Comparison of ENCODE assay signal across 8 mouse cellular contexts in genomic region chr6:29694375-29695289, GRCm38 (mm10). TPM values are rescaled to one million over a fixed set of nuclear protein-coding genes. Genes with fewer than 3 reads are reported as not detected.
DNase-seq lines count a peak whose midpoint lies in the region; ATAC-seq and TF ChIP-seq lines count a peak whose summit lies in the region.

No protein-coding gene starts in this region.

- H3K4me1 ChIP-seq in heart, adult 2 months (ENCODE audit: control insufficient read depth, insufficient read depth, low read length) = peaks cover 1% of the 10 kb centered on the region; the same call in 1 of the 2 replicates
- peaks cover 18% of the 10 kb centered on the region for H3K4me1 ChIP-seq in forebrain, embryonic 12.5 days
- peaks cover 12% of the 10 kb centered on the region for H3K4me1 ChIP-seq in limb, embryonic 15.5 days
- H3K4me1 ChIP-seq in stomach, postnatal 0 days (replicated peaks; ENCODE audit: control insufficient read depth, insufficient read depth) = 0 out of 2 replicates have a peak, but pooled peaks cover 3% of the 10 kb centered on the region

- peak overlapping the region; percentile 69 for H3K9ac ChIP-seq in heart, adult 2 months (ENCODE audit: low read depth, low read length)
- peak overlapping the region; percentile 84 for H3K9ac ChIP-seq in forebrain, embryonic 12.5 days
- peak overlapping the region; percentile 69 for H3K9ac ChIP-seq in limb, embryonic 15.5 days
- H3K9ac ChIP-seq in stomach, postnatal 0 days (ENCODE audit: low read length) = peak overlapping the region; percentile 70

- H3K27me3 ChIP-seq in heart, adult 2 months (ENCODE audit: control insufficient read depth, insufficient read depth, low read length) = no peaks in the 10 kb centered on the region
- peaks cover 11% of the 10 kb centered on the region for H3K27me3 ChIP-seq in C2C12 (ENCODE audit: control insufficient read depth, insufficient read depth, insufficient read length)
- H3K27me3 ChIP-seq in forebrain, embryonic 12.5 days = peaks cover 40% of the 10 kb centered on the region
- H3K27me3 ChIP-seq in limb, embryonic 15.5 days = peaks cover 34% of the 10 kb centered on the region
- H3K27me3 ChIP-seq in stomach, postnatal 0 days (ENCODE audit: control insufficient read depth, insufficient read depth, low read length) = no peaks in the 10 kb centered on the region; the same call in 1 of the 2 replicates

- TF ChIP-seq POLR2A in heart, adult 2 months (IDR thresholded peaks at IDR 0.05; ENCODE audit: insufficient read depth, low read depth, low read length) = no peak

- H3ac ChIP-seq in C2C12 (ENCODE audit: control insufficient read depth, insufficient read length, low read depth) = peak overlapping the region; percentile 86

- TF ChIP-seq CTCF in heart, adult 2 months (IDR thresholded peaks at IDR 0.05) = no peak
- TF ChIP-seq CTCF in C2C12 (IDR thresholded peaks at IDR 0.05; ENCODE audit: control insufficient read depth, insufficient read depth, insufficient read length) = no peak
- TF ChIP-seq CTCF in stomach, postnatal 0 days (IDR thresholded peaks at IDR 0.05; ENCODE audit: low read depth) = no peak

- WGBS in heart, adult 2 months = 15% methylated on average over 35 of the region's 35 CpGs
- 1% methylated on average over 33 of the region's 35 CpGs for WGBS in forebrain, embryonic 12.5 days
- WGBS in limb, embryonic 15.5 days = 7% methylated on average over 35 of the region's 35 CpGs
- WGBS in stomach, postnatal 0 days = 12% methylated on average over 35 of the region's 35 CpGs

- no peak for TF ChIP-seq EP300 in heart, adult 2 months (IDR thresholded peaks at IDR 0.05; ENCODE audit: insufficient read depth, low read depth, low read length)
- TF ChIP-seq EP300 in stomach, postnatal 0 days (optimal IDR thresholded peaks at IDR 0.05) = no peak

- H3K9me3 ChIP-seq in forebrain, embryonic 12.5 days = no peaks in the 10 kb centered on the region
- H3K9me3 ChIP-seq in limb, embryonic 15.5 days = no peaks in the 10 kb centered on the region
- no peaks in the 10 kb centered on the region for H3K9me3 ChIP-seq in stomach, postnatal 0 days (ENCODE audit: control insufficient read depth, low read length)

- no peaks in the 10 kb centered on the region for H3K79me3 ChIP-seq in C2C12 (ENCODE audit: low read depth)

- H3K36me3 ChIP-seq in heart, adult 2 months (ENCODE audit: control insufficient read depth, insufficient read depth, low read length) = no peaks in the 10 kb centered on the region
- no peaks in the 10 kb centered on the region for H3K36me3 ChIP-seq in C2C12 (ENCODE audit: control insufficient read depth, insufficient read depth)
- no peaks in the 10 kb centered on the region for H3K36me3 ChIP-seq in forebrain, embryonic 12.5 days (replicated peaks)
- no peaks in the 10 kb centered on the region for H3K36me3 ChIP-seq in limb, embryonic 15.5 days
- H3K36me3 ChIP-seq in stomach, postnatal 0 days (ENCODE audit: control insufficient read depth, insufficient read depth, low read length) = no peaks in the 10 kb centered on the region

- peak overlapping the region; percentile 94 for H3K4me2 ChIP-seq in forebrain, embryonic 12.5 days
- peak overlapping the region; percentile 99 for H3K4me2 ChIP-seq in limb, embryonic 15.5 days
- peak overlapping the region; percentile 98 for H3K4me2 ChIP-seq in stomach, postnatal 0 days (replicated peaks; ENCODE audit: low read depth)

- DNase-seq in heart, adult 2 months = no peak
- DNase-seq in heart, postnatal 25 days (ENCODE audit: low spot score) = no peak
- DNase-seq in stomach, postnatal 0 days (ENCODE audit: low spot score) = no peak
- DNase-seq in thymus, adult 18-20 months = no peak
- no peak for DNase-seq in cerebellum, postnatal 25 days

- peak; percentile 49 for ATAC-seq in forebrain, embryonic 12.5 days (ENCODE audit: low FRiP score)
- no peak for ATAC-seq in limb, embryonic 15.5 days (ENCODE audit: insufficient number of reproducible peaks, low FRiP score, low TSS enrichment, low read depth)
- ATAC-seq in stomach, postnatal 0 days (ENCODE audit: low FRiP score, low TSS enrichment) = no peak

- peak overlapping the region; percentile 63 for H3K4me3 ChIP-seq in heart, adult 2 months
- H3K4me3 ChIP-seq in C2C12 (ENCODE audit: insufficient read depth, poor library complexity, severe bottlenecking) = peak overlapping the region; percentile 21
- H3K4me3 ChIP-seq in forebrain, embryonic 12.5 days (replicated peaks) = peak overlapping the region; percentile 65
- H3K4me3 ChIP-seq in limb, embryonic 15.5 days = peak overlapping the region; percentile 70
- peak overlapping the region; percentile 62 for H3K4me3 ChIP-seq in stomach, postnatal 0 days (ENCODE audit: low read depth, low read length)

- H3K79me2 ChIP-seq in heart, adult 2 months (replicated peaks; ENCODE audit: control insufficient read depth, insufficient read depth, low read length) = no peaks in the 10 kb centered on the region
- no peaks in the 10 kb centered on the region for H3K79me2 ChIP-seq in C2C12 (ENCODE audit: control insufficient read depth, insufficient read depth)

- intact Hi-C loops in heart, adult 2 months (cut with DNase I) = no loop called here
- intact Hi-C loops in heart, postnatal 25 days (cut with DNase I) = loop anchor here (5.0 kb wide), 1 partner anchor 73 kb away; the partner anchor contains the start of gene Ahcyl2

- no peak overlapping the region for H3K27ac ChIP-seq in heart, adult 2 months
- no peak overlapping the region for H3K27ac ChIP-seq in forebrain, embryonic 12.5 days
- no peak overlapping the region for H3K27ac ChIP-seq in limb, embryonic 15.5 days
- 0 out of 2 replicates have a peak overlapping the region, but pooled peaks have one; percentile 18 for H3K27ac ChIP-seq in stomach, postnatal 0 days (replicated peaks)

TF ChIP-seq in C2C12, 6 proteins besides CTCF, POLR2A, EP300 and RAD21:
- TF ChIP-seq MYOD1 (IDR thresholded peaks at IDR 0.05; ENCODE audit: control insufficient read depth, insufficient read length, low read depth) (no peak), FOSL1 (IDR thresholded peaks at IDR 0.05; ENCODE audit: insufficient read depth, low read length, poor library complexity, severe bottlenecking) (no peak), CEBPB (IDR thresholded peaks at IDR 0.05; ENCODE audit: low read depth) (no peak), USF1 (IDR thresholded peaks at IDR 0.05; ENCODE audit: low read depth) (no peak), MAX (IDR thresholded peaks at IDR 0.05) (no peak), MYOG (IDR thresholded peaks at IDR 0.05; ENCODE audit: control insufficient read depth, extremely low read depth, insufficient read length) (no peak)

RNA-seq across cellular contexts. Expression of gene Tspan33, which starts 0.6 kb away (rescaled TPM):
- total RNA-seq in heart, adult 2 months (2021) = 1 to 10 TPM; 2.2 to 2.5 TPM
- polyA plus RNA-seq in heart, adult 2 months (2012; rRNA removed) = 1.8 and 2.7 TPM in 2 replicates
- total RNA-seq in heart, postnatal 25 days (2021) = 1 to 10 TPM; 1.4 to 1.5 TPM
- 1.2 TPM for polyA plus RNA-seq in C2C12 (2012; fragmentation: generic; extraction: Trizol)
- 8.6 and 9.2 TPM in 2 replicates for polyA plus RNA-seq in forebrain, embryonic 12.5 days (2016; fragmentation: Nextera tagmentation; extraction: Ambion mirVana)
- polyA plus RNA-seq in limb, embryonic 15.5 days (2015; fragmentation: Nextera tagmentation; extraction: Ambion mirVana) = 4.1 and 4.3 TPM in 2 replicates
- polyA plus RNA-seq in stomach, postnatal 0 days (2015; fragmentation: Nextera tagmentation; extraction: Ambion mirVana) = 4.0 and 4.4 TPM in 2 replicates

RNA-seq across cellular contexts. Expression of gene Smo, which starts 40.7 kb away (rescaled TPM):
- total RNA-seq in heart, adult 2 months (2021) = 1 to 10 TPM; 8.3 to 8.5 TPM
- 12.7 and 16.4 TPM in 2 replicates for polyA plus RNA-seq in heart, adult 2 months (2012; rRNA removed)
- total RNA-seq in heart, postnatal 25 days (2021) = 10 to 100 TPM in 1 of 2 experiments, 1 to 10 TPM in 1; 9.4 to 10.3 TPM
- polyA plus RNA-seq in C2C12 (2012; fragmentation: generic; extraction: Trizol) = 86.2 TPM
- polyA plus RNA-seq in forebrain, embryonic 12.5 days (2016; fragmentation: Nextera tagmentation; extraction: Ambion mirVana) = 45.1 and 48.4 TPM in 2 replicates
- polyA plus RNA-seq in limb, embryonic 15.5 days (2015; fragmentation: Nextera tagmentation; extraction: Ambion mirVana) = 45.6 and 52.1 TPM in 2 replicates
- 10.8 and 14.1 TPM in 2 replicates for polyA plus RNA-seq in stomach, postnatal 0 days (2015; fragmentation: Nextera tagmentation; extraction: Ambion mirVana)
